Mouse (Mus musculus) heart, adult 9 months (tissue): ENCODE measurements around the gene Acap2.

Experiments used
- DNase-seq, 2 experiments: peaks; one replicate each; pipeline ENCODE4 v3.0.0; 2022; ENCODE audit warnings: low spot score in 2 of 2

Acap2 gene

GRCm38 (mm10) chr16:31205187-31205586 lies 4.1 kb upstream of the Acap2 start:
- DNase-seq = no peak

DNA sequence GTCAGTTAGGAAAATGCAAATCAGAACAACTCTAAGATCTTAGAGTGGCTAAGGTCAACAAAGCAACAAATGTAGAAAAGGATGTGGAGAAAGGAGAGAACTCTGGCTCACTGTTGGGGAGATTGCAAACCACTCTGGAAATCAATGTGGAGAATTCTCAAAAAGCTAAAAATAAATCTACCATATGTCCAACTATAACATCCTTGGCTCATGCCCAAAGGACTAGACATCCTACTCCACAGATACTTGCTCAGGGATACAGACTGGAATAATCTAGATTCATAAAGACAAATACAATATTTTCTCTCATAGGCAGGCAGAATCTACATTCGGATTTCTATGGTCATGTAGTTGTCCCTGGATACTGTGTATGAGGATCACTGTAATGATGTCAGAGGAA lies 3.2 kb upstream of the Acap2 start:
- DNase-seq = no peak

DNA sequence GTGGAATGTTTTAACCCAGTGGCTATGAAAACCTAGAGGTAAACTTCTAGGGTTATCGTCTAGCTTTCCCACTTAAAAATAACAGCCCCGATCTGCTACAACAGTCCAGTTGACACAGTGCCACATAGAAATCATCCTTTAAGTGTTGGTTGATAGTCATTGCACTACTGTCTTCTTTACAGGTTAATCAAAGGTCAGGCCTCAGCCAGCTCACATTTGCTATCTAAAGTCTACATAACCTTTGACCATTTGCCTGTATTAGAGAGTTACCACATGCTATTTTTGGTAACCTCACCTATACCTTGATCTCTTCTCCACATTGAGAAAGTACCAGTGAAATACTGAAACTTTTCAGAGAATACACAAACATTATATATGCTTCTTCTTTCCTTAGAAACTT lies 659 bp upstream of the Acap2 start:
- no peak for DNase-seq

DNA sequence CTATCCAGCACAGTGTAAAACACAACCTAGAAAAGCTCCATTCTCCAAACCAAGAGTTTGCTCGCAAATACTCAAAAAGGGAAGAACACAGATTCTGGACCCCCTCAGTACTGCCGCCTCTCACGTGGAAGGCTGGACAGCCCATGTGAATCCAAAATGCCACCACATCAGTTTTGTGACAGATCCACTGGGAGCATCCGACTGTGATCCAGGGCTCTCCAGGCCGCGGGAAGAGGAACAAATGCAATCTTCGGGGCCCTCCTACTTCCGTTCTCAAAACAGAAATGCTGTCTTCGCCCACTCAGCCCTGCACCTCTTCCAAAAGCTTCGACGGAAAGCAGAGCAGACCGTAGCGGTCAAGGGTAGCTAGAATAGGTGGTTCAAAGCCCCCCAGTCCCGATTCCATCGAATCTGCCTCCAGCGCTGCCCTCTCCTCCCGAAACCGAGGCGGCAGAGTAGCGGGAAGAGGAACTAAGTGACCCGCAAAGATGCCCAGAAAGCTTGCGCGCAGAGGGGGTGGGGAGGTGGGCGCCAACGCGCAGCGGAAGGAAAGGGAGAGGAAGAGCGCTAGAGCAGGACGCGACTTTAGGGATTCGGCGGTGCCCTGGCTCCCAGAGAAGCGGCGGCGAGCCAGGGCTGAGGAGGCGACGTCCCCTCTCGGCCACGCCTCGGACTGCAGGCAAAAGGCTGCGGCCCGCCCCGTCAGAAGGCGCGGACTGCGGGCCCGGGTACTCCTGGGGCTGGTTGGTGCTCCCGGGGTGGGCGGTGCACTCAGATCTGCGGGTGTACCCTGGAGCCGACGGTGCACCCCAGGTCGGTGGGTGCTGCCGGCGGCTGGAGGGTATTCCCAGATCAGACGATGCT lies 887 bp downstream of the Acap2 start:
- DNase-seq = peak; percentile 75 to 79

DNA sequence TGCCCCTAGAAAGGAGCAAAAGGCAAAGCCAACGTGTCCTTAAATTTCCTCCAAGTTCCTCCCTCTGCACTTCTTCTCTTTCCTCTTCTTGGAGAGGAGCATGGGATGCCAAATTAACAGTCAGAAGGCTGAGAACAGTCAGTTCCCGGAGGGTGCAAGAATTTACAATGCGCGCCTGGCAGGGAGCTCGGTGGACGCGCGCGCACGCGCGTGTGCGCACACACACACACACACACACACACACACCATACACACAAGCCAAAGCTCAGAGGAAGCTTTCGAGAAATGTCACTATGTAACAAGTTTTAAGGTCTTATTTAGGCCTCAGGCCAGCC lies 1.5 kb downstream of the Acap2 start:
- peak in 1 of 2 experiments; percentile 60 for DNase-seq

GRCm38 (mm10) chr16:31196971-31197370 lies 4.1 kb downstream of the Acap2 start:
- no peak for DNase-seq

DNA sequence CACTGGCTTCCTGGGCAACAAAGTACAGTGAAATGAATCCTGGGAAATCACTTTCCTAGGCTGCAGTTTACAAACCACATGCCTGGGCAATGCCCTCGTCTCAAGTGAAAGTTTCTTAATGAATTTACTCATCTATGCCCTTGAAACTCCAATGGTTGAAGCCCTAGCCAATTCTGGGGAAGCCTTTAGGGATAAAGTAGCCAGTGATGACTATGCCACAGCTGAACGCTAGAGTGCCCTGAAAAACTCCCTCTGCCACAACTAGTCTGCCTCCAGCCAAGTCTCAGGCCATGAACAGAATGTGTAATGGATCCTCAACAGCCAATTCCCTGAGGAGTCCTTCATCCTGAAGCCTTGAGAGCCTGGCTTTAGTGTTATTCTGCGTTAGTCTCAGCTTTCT lies 8.5 kb downstream of the Acap2 start:
- no peak for DNase-seq

GRCm38 (mm10) chr16:31191818-31192217 lies 9.2 kb downstream of the Acap2 start:
- peak; percentile 28 to 52 for DNase-seq

DNA sequence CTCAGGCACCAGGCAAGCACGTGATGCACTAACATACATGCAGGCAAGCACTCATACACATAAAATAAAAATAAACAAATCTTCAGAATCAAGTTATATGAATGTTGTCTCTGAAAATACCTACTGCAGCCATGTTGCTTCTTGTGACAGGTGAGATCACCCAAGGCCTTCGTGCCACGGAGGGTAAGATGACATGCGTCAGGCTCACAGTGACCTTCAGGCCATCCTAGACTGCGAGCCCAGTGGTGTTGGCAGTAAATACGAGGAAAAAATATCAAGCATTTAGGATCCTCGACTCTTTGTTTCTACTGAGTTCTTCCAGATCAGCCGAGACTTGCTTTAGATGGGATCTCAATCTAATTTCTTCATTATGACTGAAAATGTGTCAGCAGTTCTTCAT lies 10.6 kb downstream of the Acap2 start:
- no peak for DNase-seq

- DNase-seq = no peak
These were observed 11.8 kb downstream of the Acap2 start for GRCm38 (mm10) chr16:31189291-31189690.

DNA sequence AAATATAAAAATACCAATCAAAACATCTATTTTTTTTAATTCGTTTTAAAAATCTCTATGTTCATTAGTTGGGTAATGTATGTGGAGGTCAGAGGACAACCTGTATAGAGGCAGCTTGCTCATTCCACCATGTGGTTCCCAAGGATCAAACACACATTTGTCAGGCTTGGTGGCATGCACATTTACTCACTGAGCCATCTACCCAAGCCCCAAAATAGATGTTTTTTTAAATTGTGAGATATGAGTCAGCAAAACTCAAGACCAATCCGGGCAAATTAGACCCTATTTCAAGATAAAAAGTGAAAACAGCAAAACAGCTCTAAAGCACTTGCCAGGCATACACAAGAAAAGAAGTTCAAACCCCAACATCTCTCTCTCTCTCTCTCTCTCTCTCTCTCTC lies 12.2 kb downstream of the Acap2 start:
- DNase-seq = no peak

DNA sequence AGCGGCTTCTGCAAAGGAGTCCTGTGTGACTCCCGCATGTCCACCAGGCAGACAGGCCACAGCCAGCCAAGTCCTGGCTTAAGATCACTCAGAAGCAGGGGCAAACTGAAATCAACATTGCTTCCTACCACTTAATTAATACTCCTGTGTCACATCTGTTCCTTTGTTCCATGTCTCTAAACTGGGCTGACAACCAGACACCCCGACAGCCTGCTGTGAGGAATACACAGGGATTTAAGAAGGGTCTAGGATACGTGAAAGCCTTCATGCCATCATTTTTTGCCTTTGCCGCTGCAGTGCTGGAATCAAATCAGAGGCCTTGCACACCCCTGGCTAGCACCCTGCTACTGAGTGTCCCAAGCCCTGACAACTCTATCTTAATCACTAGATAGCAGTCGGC lies 12.8 kb downstream of the Acap2 start:
- no peak for DNase-seq

DNA sequence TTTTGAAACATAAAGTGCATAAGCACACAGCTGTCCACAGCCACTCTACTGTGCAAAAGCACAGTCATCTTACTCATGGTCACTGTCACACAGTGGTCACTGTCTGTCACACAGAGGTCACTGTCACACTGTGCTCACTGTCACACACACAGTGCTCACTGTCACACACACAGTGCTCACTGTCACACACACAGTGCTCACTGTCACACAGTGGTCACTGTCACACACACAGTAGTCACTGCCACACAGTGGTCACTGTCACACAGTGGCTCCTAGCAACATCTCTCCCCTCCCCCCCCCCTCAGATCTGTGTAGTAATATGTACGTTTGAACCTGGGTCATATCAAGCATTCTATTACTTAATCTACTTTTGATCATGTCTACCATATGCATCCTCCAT lies 13.9 kb downstream of the Acap2 start:
- no peak for DNase-seq

- no peak for DNase-seq
These were observed 15.3 kb downstream of the Acap2 start for GRCm38 (mm10) chr16:31185757-31186156.

DNA sequence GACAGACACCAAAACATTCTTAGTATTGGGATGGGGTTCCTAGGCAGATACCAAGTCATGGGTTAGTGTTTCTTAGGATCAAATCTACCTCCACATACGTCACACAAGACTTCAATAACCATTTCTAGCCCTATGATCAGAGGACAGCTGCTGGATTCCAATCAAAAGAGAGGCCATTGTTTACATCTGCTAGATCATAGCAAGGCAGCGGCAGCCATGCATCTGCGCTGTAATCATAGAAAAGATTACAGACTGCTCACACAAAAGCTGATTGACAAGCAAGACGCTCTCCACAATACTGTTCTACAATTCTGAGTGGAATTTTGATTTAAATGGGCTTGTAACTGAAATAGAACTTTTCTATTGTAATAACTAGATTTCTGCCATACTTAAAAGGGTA lies 16.3 kb downstream of the Acap2 start:
- DNase-seq = no peak

- no peak for DNase-seq
These were observed 18.5 kb downstream of the Acap2 start for GRCm38 (mm10) chr16:31182576-31182975.

GRCm38 (mm10) chr16:31180843-31181242 lies 20.2 kb downstream of the Acap2 start:
- no peak for DNase-seq

DNA sequence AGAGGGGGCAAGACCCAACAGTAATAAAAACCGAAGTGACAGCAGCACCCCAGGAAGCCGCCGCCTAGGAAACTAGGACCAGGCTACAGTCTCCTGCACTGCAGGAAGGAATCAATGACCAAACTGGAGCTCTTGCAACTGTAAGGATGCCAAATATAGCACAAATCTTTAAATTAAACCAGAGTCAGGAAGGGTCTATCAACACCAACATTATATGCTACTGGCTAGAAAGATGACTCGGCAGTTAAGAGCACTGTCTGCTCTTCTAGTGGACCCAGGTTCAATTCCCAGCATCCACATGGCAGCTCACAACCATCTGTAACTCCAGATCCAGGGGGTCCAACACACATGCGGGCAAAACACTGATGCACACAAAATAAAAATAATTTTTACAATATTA lies 21.7 kb downstream of the Acap2 start:
- no peak for DNase-seq

DNA sequence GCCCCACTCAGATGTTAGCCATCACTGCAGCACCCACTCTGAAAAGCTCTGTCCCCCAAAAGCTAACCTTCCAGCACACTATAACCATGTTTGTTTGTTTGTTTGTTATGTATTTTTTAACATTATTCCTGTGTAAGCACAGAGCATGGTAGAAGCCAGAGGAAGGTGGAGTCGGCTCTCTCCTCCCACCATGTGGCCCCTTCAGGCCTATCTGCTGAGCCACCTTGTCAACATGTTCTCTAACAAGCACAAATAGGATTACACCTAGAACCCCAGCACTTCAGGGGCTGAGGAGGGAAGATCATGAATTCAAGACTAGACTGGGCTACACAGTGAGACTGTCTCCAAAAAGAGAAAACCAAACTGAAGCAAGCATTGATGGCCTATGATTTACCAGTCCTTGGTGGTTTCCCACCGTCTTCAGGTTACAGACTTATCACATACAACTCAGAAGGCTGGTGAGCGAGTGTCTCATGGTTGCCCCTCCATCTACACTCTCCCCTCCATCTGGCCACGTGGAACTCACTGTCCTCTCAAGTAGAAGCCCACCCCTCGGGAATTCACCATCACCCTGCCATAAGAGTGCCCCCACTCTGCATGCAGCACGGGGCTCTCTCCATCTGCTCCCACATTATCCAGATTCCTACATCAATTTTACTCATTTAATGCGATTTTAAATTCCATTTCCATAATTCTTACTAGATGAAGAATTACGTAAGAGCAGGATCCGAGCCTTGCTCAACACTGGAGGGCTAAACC lies 26.0 kb downstream of the Acap2 start:
- DNase-seq = no peak

- no peak for DNase-seq
These were observed 28.8 kb downstream of the Acap2 start for GRCm38 (mm10) chr16:31172229-31172628.

DNA sequence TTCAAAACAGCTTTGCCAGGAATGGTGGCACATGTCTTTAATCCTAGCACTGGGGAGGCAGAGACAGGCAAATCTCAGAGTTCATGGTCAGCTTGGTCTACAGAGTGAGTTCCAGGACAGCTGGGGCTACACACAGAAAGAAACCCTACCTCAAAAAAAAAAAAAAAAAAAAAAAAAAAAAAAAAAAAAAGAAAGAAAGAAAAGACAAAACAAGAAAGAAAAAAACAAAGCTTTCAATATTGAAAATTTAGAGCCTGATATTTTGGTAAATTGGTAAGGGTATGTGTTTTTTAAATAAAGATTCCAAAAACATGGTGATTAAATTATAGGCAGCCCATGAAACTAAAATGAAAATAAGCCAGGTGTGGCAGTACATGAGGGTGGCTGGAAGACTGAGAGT lies 29.6 kb downstream of the Acap2 start:
- DNase-seq = no peak

DNA sequence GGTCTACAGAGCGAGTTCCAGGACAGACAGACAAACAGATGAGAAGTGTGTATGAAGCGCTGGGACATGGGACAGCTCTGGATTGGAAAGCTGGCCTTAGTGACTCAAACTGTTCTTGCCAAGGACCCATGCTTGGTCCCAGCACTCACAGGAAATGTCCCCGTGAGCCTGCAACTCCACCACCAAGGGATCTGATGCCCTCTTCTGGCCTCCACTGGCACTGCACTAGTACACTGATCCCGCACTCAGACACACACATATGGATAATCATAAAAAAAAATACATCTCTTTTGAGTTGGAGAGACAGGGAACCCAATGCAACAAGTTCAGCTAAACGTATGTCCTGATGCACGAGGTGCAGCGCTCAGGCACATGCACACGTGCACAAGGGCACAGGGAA lies 30.7 kb downstream of the Acap2 start:
- DNase-seq = no peak

GRCm38 (mm10) chr16:31169596-31169995 lies 31.4 kb downstream of the Acap2 start:
- DNase-seq = no peak
